Mouse (Mus musculus) spleen, adult 2 months (tissue): ENCODE results near the gene Pcp4l1. TPM values are rescaled to one million over a fixed set of nuclear protein-coding genes. Genes with fewer than 3 reads are reported as not detected.

Experiments used
- DNase-seq, 2 experiments: peaks; one replicate each; pipeline versions ENCODE4 v3.0.0 to v3.0.0-alpha.2; 2012 to 2021; ENCODE audit warnings: low spot score in 2 of 2, low read depth in 1 of 2
- H3K27ac ChIP-seq: fragments of 200-500 bp; 2 replicates; pipeline ENCODE4 v1.5.1; 2012; ENCODE audit warnings: low read length, inconsistent platforms; ENCODE audit not compliant: insufficient read depth
- H3K27me3 ChIP-seq: fragments of 200-500 bp; 2 replicates; pipeline ENCODE4 v1.6.1; 2012; ENCODE audit warnings: mild to moderate bottlenecking, moderate library complexity, low read length, inconsistent platforms; ENCODE audit not compliant: control insufficient read depth, insufficient read depth
- H3K36me3 ChIP-seq: fragments of 200-500 bp; 2 replicates; pipeline ENCODE4 v1.6.1; 2012; ENCODE audit warnings: mild to moderate bottlenecking, low read length, inconsistent platforms; ENCODE audit not compliant: control insufficient read depth, insufficient read depth
- H3K4me1 ChIP-seq: fragments of 200-500 bp; 2 replicates; pipeline ENCODE4 v1.6.1; 2011; ENCODE audit warnings: inconsistent platforms; ENCODE audit not compliant: control insufficient read depth, insufficient read depth, insufficient read length
- H3K4me3 ChIP-seq: fragments of 200-500 bp; 2 replicates; pipeline ENCODE4 v1.5.1; 2011; ENCODE audit warnings: mild to moderate bottlenecking, inconsistent platforms; ENCODE audit not compliant: insufficient read depth, insufficient read length; ENCODE audit errors: extremely low read depth
- CTCF ChIP-seq: fragments of 200-500 bp; IDR thresholded peaks from 2 replicates; pipeline ENCODE4 v1.5.1; 2011; ENCODE audit warnings: mild to moderate bottlenecking, inconsistent platforms; ENCODE audit not compliant: insufficient read depth, insufficient read length, insufficient replicate concordance; ENCODE audit errors: extremely low read depth
- POLR2A ChIP-seq: fragments of 200-500 bp; IDR thresholded peaks from 2 replicates; pipeline ENCODE4 v1.6.1; 2011; ENCODE audit warnings: low read depth, low read length, inconsistent platforms
- WGBS: fragments of 180-500 bp; shearing (Covaris S2); methylation state at CpG from one replicate; pipeline ENCODE4 v1.1.7; 2018; 5-methylcytosine and 5-hydroxymethylcytosine counted together
- polyA plus RNA-seq: library from polyadenylated mRNA; depleted of rRNA; stranded (reverse); fragments of >200 nt; gene quantifications from 2 replicates; pipeline ENCODE4 v1.2.3, GENCODE M21; 2012

The Pcp4l1 gene
- polyA plus RNA-seq, 1 experiment: 4.4 TPM

GRCm38 (mm10) chr1:171193911-171194830, 1.9 kb downstream of the Pcp4l1 start:
- 57% methylated on average over 11 of the region's 11 CpGs for WGBS
- TF ChIP-seq CTCF (no peak), POLR2A (no peak)
- Histone ChIP-seq H3K27ac (no peak overlapping the region), H3K4me1 (peaks cover 6% of the 10 kb centered on the region; the same call in 1 of the 2 replicates), H3K36me3 (no peaks in the 10 kb centered on the region), H3K4me3 (no peak overlapping the region), H3K27me3 (peaks cover 6% of the 10 kb centered on the region; the same call in 1 of the 2 replicates)
- DNase-seq: no peak

GRCm38 (mm10) chr1:171193093-171193840, 2.8 kb downstream of the Pcp4l1 start:
- peaks cover 6% of the 10 kb centered on the region; the same call in 1 of the 2 replicates for H3K27me3 ChIP-seq
- WGBS: 50% methylated on average over 18 of the region's 18 CpGs

GRCm38 (mm10) chr1:171192283-171192682, 3.8 kb downstream of the Pcp4l1 start:
- peaks cover 6% of the 10 kb centered on the region; the same call in 1 of the 2 replicates for H3K27me3 ChIP-seq
- no peak for TF ChIP-seq CTCF
- TF ChIP-seq POLR2A: no peak
- H3K36me3 ChIP-seq: no peaks in the 10 kb centered on the region
- peaks cover 6% of the 10 kb centered on the region; the same call in 1 of the 2 replicates for H3K4me1 ChIP-seq
- 81% methylated on average over 10 of the region's 10 CpGs for WGBS
- no peak for DNase-seq
- H3K27ac ChIP-seq: no peak overlapping the region
- H3K4me3 ChIP-seq: no peak overlapping the region

More at GRCm38 (mm10) chr1:171193093-171193840, 2.8 kb downstream of the Pcp4l1 start:
- no peaks in the 10 kb centered on the region for H3K36me3 ChIP-seq
- no peak overlapping the region for H3K4me3 ChIP-seq
- DNase-seq: no peak
- no peak overlapping the region for H3K27ac ChIP-seq
- H3K4me1 ChIP-seq: peaks cover 6% of the 10 kb centered on the region; the same call in 1 of the 2 replicates
- no peak for TF ChIP-seq CTCF

GRCm38 (mm10) chr1:171190832-171191231, 5.2 kb downstream of the Pcp4l1 start:
- WGBS: 93% methylated on average over 9 of the region's 9 CpGs
- Histone ChIP-seq H3K27ac (no peak overlapping the region), H3K4me3 (no peak overlapping the region), H3K36me3 (no peaks in the 10 kb centered on the region), H3K27me3 (peaks cover 5% of the 10 kb centered on the region; the same call in 1 of the 2 replicates), H3K4me1 (peaks cover 5% of the 10 kb centered on the region; the same call in 1 of the 2 replicates)
- no peak for DNase-seq
- TF ChIP-seq CTCF (no peak), POLR2A (no peak)

GRCm38 (mm10) chr1:171189476-171190114, 6.5 kb downstream of the Pcp4l1 start:
- H3K4me1 ChIP-seq: no peaks in the 10 kb centered on the region
- 83% methylated on average over 14 of the region's 14 CpGs for WGBS

GRCm38 (mm10) chr1:171189046-171189445, 7.0 kb downstream of the Pcp4l1 start:
- DNase-seq: no peak
- H3K27me3 ChIP-seq: no peaks in the 10 kb centered on the region
- H3K36me3 ChIP-seq: no peaks in the 10 kb centered on the region
- H3K4me3 ChIP-seq: no peak overlapping the region
- TF ChIP-seq CTCF: no peak
- TF ChIP-seq POLR2A: no peak
- H3K4me1 ChIP-seq: peaks cover 2% of the 10 kb centered on the region
- WGBS: 73% methylated on average over 8 of the region's 8 CpGs
- H3K27ac ChIP-seq: no peak overlapping the region

More at GRCm38 (mm10) chr1:171189476-171190114, 6.5 kb downstream of the Pcp4l1 start:
- TF ChIP-seq CTCF: no peak
- TF ChIP-seq POLR2A: no peak
- H3K4me3 ChIP-seq: no peak overlapping the region
- DNase-seq: no peak
- H3K27me3 ChIP-seq: no peaks in the 10 kb centered on the region
- H3K27ac ChIP-seq: no peak overlapping the region
- no peaks in the 10 kb centered on the region for H3K36me3 ChIP-seq
